Mouse (Mus musculus) lung, postnatal 0 days (tissue): ENCODE measurements around the gene Gnpnat1. TPM values are rescaled to one million over a fixed set of nuclear protein-coding genes. Genes with fewer than 3 reads are reported as not detected.
A peak's percentile ranks its signal among the peaks of the same experiment; 100 is the strongest.

ENCODE experiments used
- ATAC-seq: fragments of 200-750 bp; cut with Nextera tagmentation; 2 replicates; pipeline ENCODE4 v1.8.0; 2017; ENCODE audit warnings: moderate library complexity
- DNase-seq: peaks from one replicate; pipeline ENCODE4 v3.0.0-alpha.2; 2016; ENCODE audit warnings: low spot score
- H3K27ac ChIP-seq: fragments of 300-500 bp; sonication (generic); 2 replicates; pipeline ENCODE4 v1.5.1; 2014; ENCODE audit warnings: antibody characterized with exemption, mild to moderate bottlenecking, low read length, mixed read lengths
- H3K27me3 ChIP-seq: fragments of 300-500 bp; sonication (generic); replicated peaks from 2 replicates; pipeline ENCODE4 v1.6.1; 2014; ENCODE audit warnings: low read length, mixed read lengths; ENCODE audit not compliant: insufficient read depth
- H3K36me3 ChIP-seq: fragments of 300-500 bp; sonication (generic); 2 replicates; pipeline ENCODE4 v1.6.1; 2014; ENCODE audit warnings: low read length, mixed read lengths; ENCODE audit not compliant: insufficient read depth
- H3K4me1 ChIP-seq: fragments of 300-500 bp; sonication (generic); 2 replicates; pipeline ENCODE4 v1.6.1; 2014; ENCODE audit warnings: antibody characterized with exemption, low read depth, low read length, mixed read lengths; ENCODE audit not compliant: insufficient read depth
- H3K4me2 ChIP-seq: fragments of 300-500 bp; sonication (generic); replicated peaks from 2 replicates; pipeline ENCODE4 v1.6.1; 2014; ENCODE audit warnings: low read depth, mild to moderate bottlenecking, low read length, moderate library complexity, mixed read lengths
- H3K4me3 ChIP-seq: fragments of 300-500 bp; sonication (generic); 2 replicates; pipeline ENCODE4 v1.5.1; 2014; ENCODE audit warnings: low read depth, low read length
- H3K9ac ChIP-seq: fragments of 300-500 bp; sonication (generic); replicated peaks from 2 replicates; pipeline ENCODE4 v1.6.1; 2014; ENCODE audit warnings: low read depth, mild to moderate bottlenecking
- H3K9me3 ChIP-seq: fragments of 300-500 bp; sonication (generic); 2 replicates; pipeline ENCODE4 v1.6.1; 2016; ENCODE audit warnings: low read length, mixed read lengths
- CTCF ChIP-seq: IDR thresholded peaks from 2 replicates; pipeline ENCODE4 v1.5.1; 2016; ENCODE audit warnings: antibody characterized with exemption, mild to moderate bottlenecking
- EP300 ChIP-seq: IDR thresholded peaks from 2 replicates; pipeline ENCODE4 v1.6.1; 2016; ENCODE audit warnings: antibody characterized with exemption, mild to moderate bottlenecking, control low read depth
- WGBS: fragments of 180-500 bp; shearing (Covaris S2); extraction: QIAGEN DNeasy Blood & Tissue Kit; methylation state at CpG from one replicate; pipeline ENCODE4 v1.1.7; 2014; 5-methylcytosine and 5-hydroxymethylcytosine counted together
- polyA plus RNA-seq: library from polyadenylated mRNA; unstranded; fragments of >200 nt; fragmentation: Nextera tagmentation; extraction: Ambion mirVana; gene quantifications from 2 replicates; pipeline ENCODE4 v1.2.1, GENCODE M21; 2015

The Gnpnat1 gene
- polyA plus RNA-seq, 1 experiment from 2014 or later, result 33.9 TPM

GRCm38 (mm10) chr14:45365196-45365587 is 39.5 kb downstream of the Gnpnat1 start:
- H3K9me3 ChIP-seq, result no peaks in the 10 kb centered on the region
- H3K4me2 ChIP-seq, result no peak overlapping the region
- H3K9ac ChIP-seq, result no peak overlapping the region
- WGBS, result 93% methylated on average over 6 of the region's 6 CpGs
- no peaks in the 10 kb centered on the region for H3K4me1 ChIP-seq
- DNase-seq, result no peak
- H3K27ac ChIP-seq, result no peak overlapping the region
- no peak overlapping the region for H3K4me3 ChIP-seq
- no peaks in the 10 kb centered on the region for H3K27me3 ChIP-seq
- TF ChIP-seq EP300 (no peak), CTCF (no peak)
- ATAC-seq, result no peak
- H3K36me3 ChIP-seq, result peaks cover 7% of the 10 kb centered on the region; the same call in 1 of the 2 replicates

- Histone ChIP-seq H3K9me3 (no peaks in the 10 kb centered on the region), H3K27ac (no peak overlapping the region), H3K4me2 (no peak overlapping the region), H3K4me1 (no peaks in the 10 kb centered on the region), H3K36me3 (peaks cover under 1% of the 10 kb centered on the region; the same call in 1 of the 2 replicates), H3K9ac (no peak overlapping the region), H3K27me3 (no peaks in the 10 kb centered on the region), H3K4me3 (no peak overlapping the region)
- no peak for ATAC-seq
- TF ChIP-seq EP300 (no peak), CTCF (no peak)
- no peak for DNase-seq
- 83% methylated on average over 16 of the region's 16 CpGs for WGBS
These were observed 40.2 kb downstream of the Gnpnat1 start for GRCm38 (mm10) chr14:45364211-45365195.

- peak; percentile 12; the same call in 1 of the 2 replicates for TF ChIP-seq CTCF
- no peak for TF ChIP-seq EP300
- H3K4me2 ChIP-seq, result peak within 1 kb of the TSS; percentile 79
- peak within 1 kb of the TSS; percentile 78 for H3K27ac ChIP-seq
- H3K4me1 ChIP-seq, result peaks cover 4% of the 10 kb centered on the region; the same call in 1 of the 2 replicates
- under 1% methylated on average over 59 of the region's 93 CpGs for WGBS
- no peaks in the 10 kb centered on the region for H3K27me3 ChIP-seq
- peak within 1 kb of the TSS; percentile 76 for H3K4me3 ChIP-seq
- H3K9ac ChIP-seq, result peak within 1 kb of the TSS; percentile 79
- H3K36me3 ChIP-seq, result peaks cover 13% of the 10 kb centered on the region; the same call in 1 of the 2 replicates
- no peaks in the 10 kb centered on the region for H3K9me3 ChIP-seq
- peak; percentile 99 for ATAC-seq
- DNase-seq, result peak; percentile 97
These were observed 53.5 kb downstream of the Gnpnat1 start, which contains the start of gene Styx for GRCm38 (mm10) chr14:45350931-45351859. Gene Styx (plus strand): TSS chr14:45351093.

GRCm38 (mm10) chr14:45329589-45330181 is 75.0 kb downstream of the Gnpnat1 start, which contains the start of gene Psmc6:
Gene Psmc6 (plus strand): TSS chr14:45329788.
- Histone ChIP-seq H3K9ac (peak within 1 kb of the TSS; percentile 82), H3K4me1 (no peaks in the 10 kb centered on the region), H3K36me3 (peaks cover 5% of the 10 kb centered on the region; the same call in 1 of the 2 replicates), H3K9me3 (no peaks in the 10 kb centered on the region), H3K27ac (peak within 1 kb of the TSS; percentile 81), H3K27me3 (no peaks in the 10 kb centered on the region), H3K4me3 (peak within 1 kb of the TSS; percentile 71), H3K4me2 (peak within 1 kb of the TSS; percentile 61)
- DNase-seq, result peak; percentile 98
- ATAC-seq, result peak; percentile 96
- under 1% methylated on average over 42 of the region's 44 CpGs for WGBS
- TF ChIP-seq EP300 (no peak), CTCF (peak; percentile 97)

GRCm38 (mm10) chr14:45329018-45329588 is 75.6 kb downstream of the Gnpnat1 start:
- peak overlapping the region; percentile 52 for H3K4me2 ChIP-seq
- H3K9ac ChIP-seq, result no peak overlapping the region
- H3K27me3 ChIP-seq, result no peaks in the 10 kb centered on the region
- WGBS, result 12% methylated on average over 8 of the region's 8 CpGs
- no peaks in the 10 kb centered on the region for H3K9me3 ChIP-seq
- H3K27ac ChIP-seq, result no peak overlapping the region
- peak; percentile 49 for DNase-seq
- TF ChIP-seq CTCF, result no peak
- TF ChIP-seq EP300, result no peak
- H3K4me1 ChIP-seq, result no peaks in the 10 kb centered on the region
- ATAC-seq, result peak; percentile 2; the same call in 1 of the 2 replicates
- H3K36me3 ChIP-seq, result peaks cover 5% of the 10 kb centered on the region; the same call in 1 of the 2 replicates
- peak overlapping the region; percentile 71 for H3K4me3 ChIP-seq
